Mouse (Mus musculus) lung, postnatal 0 days (tissue): ENCODE measurements around the gene Ctnna2. TPM values are rescaled to one million over a fixed set of nuclear protein-coding genes. Genes with fewer than 3 reads are reported as not detected.

ENCODE experiments used
- ATAC-seq: fragments of 200-750 bp; cut with Nextera tagmentation; 2 replicates; pipeline ENCODE4 v1.8.0; 2017; ENCODE audit warnings: moderate library complexity
- DNase-seq: peaks from one replicate; pipeline ENCODE4 v3.0.0-alpha.2; 2016; ENCODE audit warnings: low spot score
- H3K27ac ChIP-seq: fragments of 300-500 bp; sonication (generic); 2 replicates; pipeline ENCODE4 v1.5.1; 2014; ENCODE audit warnings: antibody characterized with exemption, mild to moderate bottlenecking, low read length, mixed read lengths
- H3K27me3 ChIP-seq: fragments of 300-500 bp; sonication (generic); replicated peaks from 2 replicates; pipeline ENCODE4 v1.6.1; 2014; ENCODE audit warnings: low read length, mixed read lengths; ENCODE audit not compliant: insufficient read depth
- H3K36me3 ChIP-seq: fragments of 300-500 bp; sonication (generic); 2 replicates; pipeline ENCODE4 v1.6.1; 2014; ENCODE audit warnings: low read length, mixed read lengths; ENCODE audit not compliant: insufficient read depth
- H3K4me1 ChIP-seq: fragments of 300-500 bp; sonication (generic); 2 replicates; pipeline ENCODE4 v1.6.1; 2014; ENCODE audit warnings: antibody characterized with exemption, low read depth, low read length, mixed read lengths; ENCODE audit not compliant: insufficient read depth
- H3K4me2 ChIP-seq: fragments of 300-500 bp; sonication (generic); replicated peaks from 2 replicates; pipeline ENCODE4 v1.6.1; 2014; ENCODE audit warnings: low read depth, mild to moderate bottlenecking, low read length, moderate library complexity, mixed read lengths
- H3K4me3 ChIP-seq: fragments of 300-500 bp; sonication (generic); 2 replicates; pipeline ENCODE4 v1.5.1; 2014; ENCODE audit warnings: low read depth, low read length
- H3K9ac ChIP-seq: fragments of 300-500 bp; sonication (generic); replicated peaks from 2 replicates; pipeline ENCODE4 v1.6.1; 2014; ENCODE audit warnings: low read depth, mild to moderate bottlenecking
- H3K9me3 ChIP-seq: fragments of 300-500 bp; sonication (generic); 2 replicates; pipeline ENCODE4 v1.6.1; 2016; ENCODE audit warnings: low read length, mixed read lengths
- CTCF ChIP-seq: IDR thresholded peaks from 2 replicates; pipeline ENCODE4 v1.5.1; 2016; ENCODE audit warnings: antibody characterized with exemption, mild to moderate bottlenecking
- EP300 ChIP-seq: IDR thresholded peaks from 2 replicates; pipeline ENCODE4 v1.6.1; 2016; ENCODE audit warnings: antibody characterized with exemption, mild to moderate bottlenecking, control low read depth
- WGBS: fragments of 180-500 bp; shearing (Covaris S2); extraction: QIAGEN DNeasy Blood & Tissue Kit; methylation state at CpG from one replicate; pipeline ENCODE4 v1.1.7; 2014; 5-methylcytosine and 5-hydroxymethylcytosine counted together
- polyA plus RNA-seq: library from polyadenylated mRNA; unstranded; fragments of >200 nt; fragmentation: Nextera tagmentation; extraction: Ambion mirVana; gene quantifications from 2 replicates; pipeline ENCODE4 v1.2.1, GENCODE M21; 2015

Ctnna2 gene
- polyA plus RNA-seq, 1 experiment from 2014 or later = 0.06 TPM

- Histone ChIP-seq H3K9me3 (no peaks in the 10 kb centered on the region), H3K27ac (no peak overlapping the region), H3K4me1 (no peaks in the 10 kb centered on the region), H3K36me3 (no peaks in the 10 kb centered on the region), H3K9ac (no peak overlapping the region), H3K4me2 (no peak overlapping the region), H3K27me3 (no peaks in the 10 kb centered on the region), H3K4me3 (no peak overlapping the region)
- WGBS = 91% methylated on average over 1 of the region's 1 CpGs
- DNase-seq = no peak
- no peak for TF ChIP-seq EP300
- no peak for TF ChIP-seq CTCF
- no peak for ATAC-seq
These were observed 566.0 kb downstream of the Ctnna2 start for GRCm38 (mm10) chr6:77413530-77413929.

GRCm38 (mm10) chr6:77408481-77408880 is 571.0 kb downstream of the Ctnna2 start:
- ATAC-seq (no peak), DNase-seq (no peak)
- Histone ChIP-seq H3K27ac (no peak overlapping the region), H3K4me2 (no peak overlapping the region), H3K4me3 (no peak overlapping the region), H3K4me1 (no peaks in the 10 kb centered on the region), H3K9me3 (no peaks in the 10 kb centered on the region), H3K9ac (no peak overlapping the region), H3K36me3 (no peaks in the 10 kb centered on the region), H3K27me3 (no peaks in the 10 kb centered on the region)
- TF ChIP-seq EP300 = no peak
- TF ChIP-seq CTCF = no peak
- 58% methylated on average over 5 of the region's 5 CpGs for WGBS

GRCm38 (mm10) chr6:77400751-77401150 is 578.7 kb downstream of the Ctnna2 start:
- DNase-seq = no peak
- ATAC-seq = no peak
- WGBS = 73% methylated on average over 6 of the region's 6 CpGs
- no peaks in the 10 kb centered on the region for H3K9me3 ChIP-seq
- no peaks in the 10 kb centered on the region for H3K4me1 ChIP-seq
- TF ChIP-seq CTCF (no peak), EP300 (no peak)
- H3K36me3 ChIP-seq = no peaks in the 10 kb centered on the region
- no peak overlapping the region for H3K9ac ChIP-seq
- no peaks in the 10 kb centered on the region for H3K27me3 ChIP-seq
- no peak overlapping the region for H3K4me3 ChIP-seq
- H3K27ac ChIP-seq = no peak overlapping the region
- H3K4me2 ChIP-seq = no peak overlapping the region

- WGBS = 68% methylated on average over 1 of the region's 1 CpGs
- no peaks in the 10 kb centered on the region for H3K27me3 ChIP-seq
- no peak overlapping the region for H3K9ac ChIP-seq
- no peaks in the 10 kb centered on the region for H3K36me3 ChIP-seq
- no peak overlapping the region for H3K4me2 ChIP-seq
- no peaks in the 10 kb centered on the region for H3K9me3 ChIP-seq
- no peak for ATAC-seq
- H3K27ac ChIP-seq = no peak overlapping the region
- no peaks in the 10 kb centered on the region for H3K4me1 ChIP-seq
- H3K4me3 ChIP-seq = no peak overlapping the region
- no peak for TF ChIP-seq CTCF
- TF ChIP-seq EP300 = no peak
- DNase-seq = no peak
These were observed 587.8 kb downstream of the Ctnna2 start for GRCm38 (mm10) chr6:77391663-77392062.

- Histone ChIP-seq H3K27ac (no peak overlapping the region), H3K36me3 (no peaks in the 10 kb centered on the region), H3K4me2 (no peak overlapping the region), H3K27me3 (no peaks in the 10 kb centered on the region), H3K4me1 (no peaks in the 10 kb centered on the region), H3K9ac (no peak overlapping the region), H3K9me3 (no peaks in the 10 kb centered on the region), H3K4me3 (no peak overlapping the region)
- DNase-seq = no peak
- no peak for TF ChIP-seq CTCF
- TF ChIP-seq EP300 = no peak
- no peak for ATAC-seq
These were observed 598.2 kb downstream of the Ctnna2 start for GRCm38 (mm10) chr6:77381309-77381708.

- no peaks in the 10 kb centered on the region for H3K36me3 ChIP-seq
- H3K4me1 ChIP-seq = no peaks in the 10 kb centered on the region
- no peak overlapping the region for H3K4me3 ChIP-seq
- no peak overlapping the region for H3K4me2 ChIP-seq
- no peaks in the 10 kb centered on the region for H3K9me3 ChIP-seq
- TF ChIP-seq CTCF (no peak), EP300 (no peak)
- no peak for ATAC-seq
- no peak for DNase-seq
- no peak overlapping the region for H3K9ac ChIP-seq
- no peaks in the 10 kb centered on the region for H3K27me3 ChIP-seq
- WGBS = 33% methylated on average over 5 of the region's 5 CpGs
- no peak overlapping the region for H3K27ac ChIP-seq
These were observed 606.4 kb downstream of the Ctnna2 start for GRCm38 (mm10) chr6:77373132-77373531.

- DNase-seq = no peak
- Histone ChIP-seq H3K4me2 (no peak overlapping the region), H3K36me3 (no peaks in the 10 kb centered on the region), H3K4me3 (no peak overlapping the region), H3K27ac (no peak overlapping the region), H3K9ac (no peak overlapping the region), H3K4me1 (no peaks in the 10 kb centered on the region), H3K27me3 (no peaks in the 10 kb centered on the region), H3K9me3 (no peaks in the 10 kb centered on the region)
- 92% methylated on average over 2 of the region's 2 CpGs for WGBS
- no peak for ATAC-seq
- TF ChIP-seq EP300 (no peak), CTCF (no peak)
These were observed 608.4 kb downstream of the Ctnna2 start for GRCm38 (mm10) chr6:77371147-77371546.
